Mouse (Mus musculus) retina, adult 2 months (tissue): ENCODE data around the gene Tomt.

ENCODE experiments used
- DNase-seq: peaks from one replicate; pipeline ENCODE4 v3.0.0-alpha.2; 2012; ENCODE audit warnings: low read depth, low spot score

The Tomt gene

DNA sequence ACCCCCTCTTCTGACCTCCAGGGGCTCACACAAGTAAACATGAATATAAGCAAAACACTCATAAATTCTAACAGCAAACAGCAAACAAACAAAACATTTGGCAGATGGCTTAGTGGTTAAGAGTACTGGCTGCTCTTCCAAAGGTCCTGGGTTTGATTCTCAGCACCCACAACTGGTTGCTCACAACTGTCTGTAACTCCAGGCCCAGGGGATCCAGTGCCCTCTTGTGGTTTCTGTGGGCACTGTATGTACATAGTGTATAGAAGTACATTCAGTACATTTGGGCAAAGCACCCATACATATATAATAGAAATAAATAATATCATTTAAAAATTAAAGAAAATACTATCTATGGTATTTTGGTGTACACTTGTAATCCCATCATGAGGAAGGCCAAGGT is 3.3 kb downstream of the Tomt start:
- DNase-seq = no peak

DNA sequence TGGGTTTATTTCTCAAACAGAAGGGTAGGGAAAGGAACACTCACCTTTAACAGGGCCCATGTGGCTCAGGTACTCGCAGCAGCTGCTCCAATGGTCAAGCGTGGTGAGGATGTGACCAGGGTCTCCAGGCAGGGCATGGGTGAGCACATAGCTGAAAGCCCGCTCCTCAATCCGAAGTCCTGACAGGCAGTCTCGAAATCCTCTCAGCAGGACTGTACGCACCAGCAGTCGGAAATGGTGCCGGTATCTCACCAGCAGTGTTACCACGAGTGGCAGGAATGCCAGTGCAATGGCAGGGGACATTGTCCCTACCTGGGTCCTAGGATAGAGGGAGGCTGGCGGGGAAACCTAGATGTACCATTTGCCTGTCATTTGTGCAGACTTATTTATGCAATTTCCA is 4.2 kb downstream of the Tomt start:
- DNase-seq = no peak

DNA sequence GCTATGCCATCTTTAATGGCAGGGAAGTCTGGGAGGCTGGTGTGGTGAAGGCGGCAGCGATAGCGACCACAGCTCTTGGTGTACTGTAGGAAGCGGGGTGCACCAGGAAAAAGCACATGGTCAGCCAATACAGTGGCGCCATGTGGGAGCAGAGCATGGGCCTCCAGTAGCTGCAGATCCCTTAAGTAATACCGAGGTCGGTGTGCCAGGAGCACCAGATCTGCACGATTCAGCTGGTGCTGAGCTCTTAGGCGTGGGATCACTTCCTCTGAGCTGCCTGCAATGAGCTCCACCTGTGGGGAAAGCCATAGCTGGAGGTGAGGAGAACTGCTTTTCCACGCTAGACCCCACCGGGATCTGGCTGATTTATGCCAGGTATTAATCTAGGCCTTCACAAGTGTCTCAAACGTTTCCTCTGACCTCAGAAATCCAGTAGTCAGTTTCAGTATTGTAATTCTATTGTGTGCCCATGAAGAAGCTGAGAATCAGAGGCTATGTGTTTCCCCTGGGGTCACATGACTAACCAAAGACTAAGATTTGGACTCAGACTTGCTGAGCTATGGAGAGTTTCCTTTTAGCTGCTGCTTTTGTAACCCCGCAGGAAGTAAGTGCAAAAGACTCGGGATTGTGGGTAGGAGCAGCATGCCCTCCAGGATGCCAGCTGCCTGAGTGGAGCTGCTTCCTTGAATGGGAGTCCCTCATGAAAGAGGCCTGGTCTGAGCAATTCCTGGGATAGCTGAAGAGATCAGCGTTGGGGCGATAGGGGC is 5.6 kb downstream of the Tomt start:
- no peak for DNase-seq

DNA sequence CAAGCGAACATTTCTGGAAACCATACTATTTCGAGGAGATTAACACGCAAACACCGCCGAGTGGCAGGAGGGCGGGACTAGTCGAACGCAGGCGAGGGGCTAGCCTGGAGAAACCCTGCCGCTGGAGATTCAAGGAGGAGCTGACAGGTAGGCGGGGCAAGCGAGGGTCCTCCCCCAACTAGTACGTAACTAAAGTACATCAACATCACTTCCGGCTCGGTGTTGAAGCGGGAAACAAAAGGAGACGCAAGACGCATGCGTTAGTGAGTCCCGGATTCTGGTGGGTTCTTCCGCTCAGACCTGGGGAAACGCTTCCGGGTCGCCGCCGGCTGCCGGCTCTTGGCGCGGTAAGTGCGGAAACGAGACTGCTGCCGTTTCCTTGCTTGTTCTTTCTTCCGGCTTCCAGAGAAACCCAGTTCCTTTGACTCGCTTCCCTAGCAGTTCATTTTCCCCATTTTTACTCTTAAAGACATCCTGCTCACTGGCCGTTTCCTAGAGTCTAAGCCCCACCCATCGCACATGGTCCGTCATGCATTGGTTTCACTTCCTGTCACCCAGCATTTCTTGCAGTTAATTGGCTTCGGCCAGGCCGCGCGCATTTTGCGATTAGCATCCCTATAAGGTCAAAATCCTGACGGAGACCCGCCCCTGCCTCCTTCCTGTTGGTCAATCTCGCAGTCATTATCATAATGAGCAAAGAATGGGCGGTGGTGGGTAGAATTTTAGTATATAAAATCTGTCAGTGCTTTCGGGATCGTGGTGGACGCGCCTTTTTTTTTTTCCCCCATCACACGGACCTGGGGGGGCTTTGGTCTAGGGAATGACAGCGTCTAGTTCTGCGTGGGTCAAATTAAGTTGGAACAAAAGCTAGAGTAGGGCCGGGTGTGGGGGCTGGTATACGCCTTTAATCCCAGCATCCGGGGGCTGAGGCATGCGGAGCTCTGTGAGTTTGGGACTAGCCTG is 9.8 kb downstream of the Tomt start:
- DNase-seq = peak; percentile 98

- DNase-seq = no peak
Measured at GRCm38 (mm10) chr7:101895695-101896094, 10.5 kb downstream of the Tomt start.

- no peak for DNase-seq
Measured at GRCm38 (mm10) chr7:101888460-101888859, 17.7 kb downstream of the Tomt start.

GRCm38 (mm10) chr7:101886274-101886673 is 19.9 kb downstream of the Tomt start:
- DNase-seq = no peak

GRCm38 (mm10) chr7:101884160-101884559 is 22.0 kb downstream of the Tomt start:
- DNase-seq = no peak

DNA sequence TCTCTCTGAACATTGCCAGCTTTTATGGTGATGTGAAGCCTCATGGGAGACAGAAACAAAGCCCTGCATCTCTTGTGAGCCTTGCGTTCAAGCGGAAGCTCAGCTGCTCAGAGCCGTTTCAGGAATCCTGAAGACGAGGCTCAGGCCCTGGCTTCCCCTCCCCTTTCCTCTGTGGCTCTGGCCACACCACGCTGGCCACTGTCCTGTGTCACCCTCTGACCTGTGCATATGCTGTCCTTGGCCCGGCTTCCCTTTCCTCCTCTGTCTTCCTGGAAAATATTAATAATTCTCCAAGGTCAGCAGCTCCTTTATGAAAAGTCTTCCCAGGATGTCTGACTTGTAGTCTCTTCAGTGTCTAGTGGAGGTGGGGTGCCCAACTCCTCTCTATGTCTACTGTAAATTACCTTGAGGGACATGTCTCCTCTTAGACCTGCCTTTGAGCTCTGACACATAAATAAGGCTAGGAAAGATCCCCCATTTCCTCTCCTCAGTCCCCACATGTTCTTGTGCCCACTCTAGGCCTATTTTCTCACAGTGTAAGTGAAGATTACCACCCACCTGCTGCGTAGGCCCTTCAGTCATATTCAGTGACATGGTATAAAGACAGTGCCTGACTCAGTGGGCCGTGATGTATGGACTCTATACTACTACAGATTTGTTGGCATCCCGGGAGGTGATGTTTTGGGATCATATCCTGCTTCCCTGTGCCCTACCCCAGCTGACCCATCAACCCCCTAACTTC is 23.6 kb downstream of the Tomt start:
- no peak for DNase-seq

DNA sequence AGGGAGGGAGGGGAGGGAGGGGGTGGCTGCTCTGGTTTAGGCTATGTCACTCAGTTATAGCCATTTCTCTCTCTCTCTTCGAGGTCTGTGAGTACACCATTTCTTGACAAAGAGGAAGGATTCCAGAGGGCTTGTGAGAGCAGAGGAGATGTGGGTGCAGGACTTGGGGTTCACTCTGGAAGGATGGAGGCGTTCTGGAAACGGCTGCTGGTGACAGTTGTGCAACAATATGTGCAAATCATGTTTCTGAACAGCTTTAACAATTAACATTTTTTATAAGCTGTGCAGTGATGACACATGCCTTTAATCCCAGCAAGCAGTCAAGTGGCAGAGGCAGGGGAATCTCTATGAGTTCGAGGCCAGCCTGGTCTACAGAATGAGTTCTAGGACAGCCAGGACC is 25.3 kb downstream of the Tomt start:
- no peak for DNase-seq

- no peak for DNase-seq
Measured at GRCm38 (mm10) chr7:101875978-101876377, 30.2 kb downstream of the Tomt start.

GRCm38 (mm10) chr7:101871296-101871695 is 34.9 kb downstream of the Tomt start:
- no peak for DNase-seq

DNA sequence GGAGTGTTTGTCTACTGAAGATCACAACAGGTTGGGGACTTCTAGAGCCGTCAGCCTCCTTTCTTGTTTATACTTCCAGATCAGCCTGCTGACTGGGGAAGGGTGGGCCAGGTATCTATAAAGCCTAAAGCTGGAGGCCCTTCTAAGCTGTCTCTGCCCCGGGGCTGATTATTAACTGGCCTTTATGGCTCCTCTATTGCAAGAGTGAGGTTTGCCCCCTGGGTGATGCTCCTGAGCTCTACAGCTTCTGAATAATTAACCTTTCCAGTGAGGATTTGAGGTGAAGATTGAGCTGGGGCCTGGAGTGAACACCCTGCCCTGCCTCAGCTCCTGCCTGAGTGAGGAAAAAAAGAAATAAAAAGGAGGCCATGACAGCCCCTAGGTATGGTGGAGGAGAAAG is 35.5 kb downstream of the Tomt start, which contains the start of gene Folr1:
Gene Folr1 (minus strand): TSS at position 160 of the 400 bp plus-strand sequence.
- no peak for DNase-seq

DNA sequence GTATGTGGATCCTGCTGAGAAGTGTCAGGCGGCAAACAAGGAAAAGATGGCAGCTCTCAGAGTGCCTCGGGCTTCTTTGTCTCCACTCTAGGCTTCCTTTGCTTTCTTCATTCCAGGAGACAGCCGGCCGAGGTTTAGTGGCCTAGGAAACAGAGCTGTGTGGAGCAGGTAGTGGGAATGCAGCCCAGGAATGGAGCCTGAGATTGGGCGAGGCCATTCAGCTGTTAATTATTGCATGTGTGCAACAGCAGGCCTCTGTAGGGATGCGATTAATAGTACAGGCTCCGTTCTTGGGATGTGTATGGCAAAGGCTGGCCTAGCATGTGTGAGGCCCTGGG is 37.0 kb downstream of the Tomt start:
- no peak for DNase-seq

- peak; percentile 26 for DNase-seq
Measured at GRCm38 (mm10) chr7:101868241-101869162, 37.7 kb downstream of the Tomt start.

- no peak for DNase-seq
Measured at GRCm38 (mm10) chr7:101867482-101867881, 38.7 kb downstream of the Tomt start.

DNA sequence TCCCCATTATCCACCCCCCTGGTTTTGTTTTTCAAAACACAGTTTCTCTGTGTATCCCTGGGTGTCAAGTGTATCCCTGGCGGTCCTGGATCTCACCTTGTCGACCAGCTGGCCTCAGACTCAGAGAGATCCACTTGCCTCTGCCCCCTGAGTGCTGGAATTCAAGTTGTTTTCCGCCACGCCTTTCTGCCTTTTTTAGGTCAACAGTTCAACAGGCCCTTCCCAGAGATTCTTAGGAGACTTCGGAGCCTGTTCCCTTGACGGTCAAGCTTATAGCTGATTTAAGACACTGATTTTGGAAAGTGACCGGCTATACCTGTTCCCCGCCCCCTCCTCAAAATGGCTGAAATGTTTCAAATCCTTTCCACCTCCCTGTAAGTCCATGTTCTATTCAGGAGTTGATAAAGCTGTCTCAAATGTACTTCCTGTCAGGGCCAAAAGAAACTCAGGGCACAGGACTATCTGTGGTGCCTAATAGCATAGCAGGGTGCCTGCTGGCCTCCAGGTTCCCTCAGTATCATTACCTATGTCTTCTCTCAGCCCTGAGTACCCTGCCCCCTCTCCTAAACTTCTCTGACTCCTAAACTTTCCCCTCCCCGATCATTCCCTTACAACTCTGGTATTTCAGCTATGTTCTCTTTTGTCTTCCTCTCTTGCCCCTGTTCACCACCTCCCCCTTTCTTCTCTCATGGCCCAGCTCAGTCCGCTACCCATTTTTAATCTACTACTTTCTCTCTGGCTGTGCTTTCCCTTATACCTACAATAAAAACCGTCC is 39.5 kb downstream of the Tomt start:
- no peak for DNase-seq

- no peak for DNase-seq
Measured at GRCm38 (mm10) chr7:101863415-101863814, 42.7 kb downstream of the Tomt start, which contains the start of gene Anapc15. Gene Anapc15, plus strand, starts transcription at chr7:101863715.

- no peak for DNase-seq
Measured at GRCm38 (mm10) chr7:101862291-101862690, 43.9 kb downstream of the Tomt start.

GRCm38 (mm10) chr7:101860978-101861377 is 45.2 kb downstream of the Tomt start:
- no peak for DNase-seq
